Mouse (Mus musculus): Measurements from ENCODE around the gene Ttc28. TPM values are rescaled to one million over a fixed set of nuclear protein-coding genes. Genes with fewer than 3 reads are reported as not detected.

The Ttc28 gene
- polyA plus RNA-seq, 1 experiment = 3.4 TPM

GRCm38 (mm10) chr5:111025476-111025875, 145.9 kb downstream of the Ttc28 start:
- Histone ChIP-seq H3K36me3 (ENCODE audit: control insufficient read depth, insufficient read depth) (no peaks in the 10 kb centered on the region), H3K27me3 (ENCODE audit: control insufficient read depth, insufficient read depth, insufficient read length) (no peaks in the 10 kb centered on the region), H3K79me2 (ENCODE audit: control insufficient read depth, insufficient read depth) (no peaks in the 10 kb centered on the region), H3K4me3 (ENCODE audit: insufficient read depth, poor library complexity, severe bottlenecking) (no peak overlapping the region), H3ac (ENCODE audit: control insufficient read depth, insufficient read length, low read depth) (no peak overlapping the region), H3K79me3 (ENCODE audit: low read depth) (no peaks in the 10 kb centered on the region)
- no peak for TF ChIP-seq CTCF (IDR thresholded peaks at IDR 0.05; ENCODE audit: control insufficient read depth, insufficient read depth, insufficient read length)
- no peak for TF ChIP-seq MAX (IDR thresholded peaks at IDR 0.05)
- TF ChIP-seq MYOD1 (IDR thresholded peaks at IDR 0.05; ENCODE audit: control insufficient read depth, insufficient read length, low read depth) = no peak
- TF ChIP-seq MYOG (IDR thresholded peaks at IDR 0.05; ENCODE audit: control insufficient read depth, extremely low read depth, insufficient read length) = no peak
- TF ChIP-seq CEBPB (IDR thresholded peaks at IDR 0.05; ENCODE audit: low read depth) = no peak
- TF ChIP-seq USF1 (IDR thresholded peaks at IDR 0.05; ENCODE audit: low read depth) = no peak
- TF ChIP-seq FOSL1 (IDR thresholded peaks at IDR 0.05; ENCODE audit: insufficient read depth, low read length, poor library complexity, severe bottlenecking) = no peak

DNA sequence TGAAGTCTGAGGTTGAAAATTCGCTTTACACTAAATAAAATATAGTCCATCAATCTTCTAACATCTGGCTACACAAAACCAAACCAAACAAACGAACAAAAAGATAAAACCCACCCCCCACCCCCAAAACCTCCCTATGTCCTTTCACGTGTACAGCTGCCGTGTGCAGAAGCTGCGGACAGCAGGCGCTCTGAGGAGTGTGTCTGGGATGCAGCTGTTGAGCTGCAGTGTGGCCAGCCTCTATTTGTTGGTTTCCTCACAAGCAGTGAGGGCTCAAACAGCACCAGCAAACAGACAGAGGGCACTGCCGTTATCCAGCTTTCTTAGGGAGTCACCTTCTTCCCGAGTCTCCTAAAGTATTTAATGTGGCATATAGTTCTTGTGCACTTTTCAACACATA, 146.6 kb downstream of the Ttc28 start:
- TF ChIP-seq MAX (IDR thresholded peaks at IDR 0.05) = no peak
- no peak for TF ChIP-seq FOSL1 (IDR thresholded peaks at IDR 0.05; ENCODE audit: insufficient read depth, low read length, poor library complexity, severe bottlenecking)
- no peak for TF ChIP-seq MYOD1 (IDR thresholded peaks at IDR 0.05; ENCODE audit: control insufficient read depth, insufficient read length, low read depth)
- no peak for TF ChIP-seq CTCF (IDR thresholded peaks at IDR 0.05; ENCODE audit: control insufficient read depth, insufficient read depth, insufficient read length)
- no peak for TF ChIP-seq MYOG (IDR thresholded peaks at IDR 0.05; ENCODE audit: control insufficient read depth, extremely low read depth, insufficient read length)
- H3K36me3 ChIP-seq (ENCODE audit: control insufficient read depth, insufficient read depth) = no peaks in the 10 kb centered on the region
- no peaks in the 10 kb centered on the region for H3K27me3 ChIP-seq (ENCODE audit: control insufficient read depth, insufficient read depth, insufficient read length)
- H3K79me3 ChIP-seq (ENCODE audit: low read depth) = no peaks in the 10 kb centered on the region
- no peak overlapping the region for H3K4me3 ChIP-seq (ENCODE audit: insufficient read depth, poor library complexity, severe bottlenecking)
- H3K79me2 ChIP-seq (ENCODE audit: control insufficient read depth, insufficient read depth) = no peaks in the 10 kb centered on the region
- H3ac ChIP-seq (ENCODE audit: control insufficient read depth, insufficient read length, low read depth) = no peak overlapping the region

GRCm38 (mm10) chr5:111028340-111028739, 148.7 kb downstream of the Ttc28 start:
- no peak overlapping the region for H3K4me3 ChIP-seq (ENCODE audit: insufficient read depth, poor library complexity, severe bottlenecking)
- H3K27me3 ChIP-seq (ENCODE audit: control insufficient read depth, insufficient read depth, insufficient read length) = no peaks in the 10 kb centered on the region
- no peak for TF ChIP-seq MYOG (IDR thresholded peaks at IDR 0.05; ENCODE audit: control insufficient read depth, extremely low read depth, insufficient read length)
- no peak for TF ChIP-seq CTCF (IDR thresholded peaks at IDR 0.05; ENCODE audit: control insufficient read depth, insufficient read depth, insufficient read length)
- no peak for TF ChIP-seq MYOD1 (IDR thresholded peaks at IDR 0.05; ENCODE audit: control insufficient read depth, insufficient read length, low read depth)
- no peak for TF ChIP-seq CEBPB (IDR thresholded peaks at IDR 0.05; ENCODE audit: low read depth)
- TF ChIP-seq USF1 (IDR thresholded peaks at IDR 0.05; ENCODE audit: low read depth) = no peak
- no peak for TF ChIP-seq MAX (IDR thresholded peaks at IDR 0.05)
- no peak for TF ChIP-seq FOSL1 (IDR thresholded peaks at IDR 0.05; ENCODE audit: insufficient read depth, low read length, poor library complexity, severe bottlenecking)
- no peaks in the 10 kb centered on the region for H3K36me3 ChIP-seq (ENCODE audit: control insufficient read depth, insufficient read depth)
- H3K79me2 ChIP-seq (ENCODE audit: control insufficient read depth, insufficient read depth) = no peaks in the 10 kb centered on the region
- no peaks in the 10 kb centered on the region for H3K79me3 ChIP-seq (ENCODE audit: low read depth)
- H3ac ChIP-seq (ENCODE audit: control insufficient read depth, insufficient read length, low read depth) = no peak overlapping the region

GRCm38 (mm10) chr5:111028952-111029351, 149.3 kb downstream of the Ttc28 start:
- no peak for TF ChIP-seq MYOG (IDR thresholded peaks at IDR 0.05; ENCODE audit: control insufficient read depth, extremely low read depth, insufficient read length)
- TF ChIP-seq MYOD1 (IDR thresholded peaks at IDR 0.05; ENCODE audit: control insufficient read depth, insufficient read length, low read depth) = no peak
- TF ChIP-seq MAX (IDR thresholded peaks at IDR 0.05) = no peak
- no peak for TF ChIP-seq CEBPB (IDR thresholded peaks at IDR 0.05; ENCODE audit: low read depth)
- TF ChIP-seq CTCF (IDR thresholded peaks at IDR 0.05; ENCODE audit: control insufficient read depth, insufficient read depth, insufficient read length) = no peak
- TF ChIP-seq FOSL1 (IDR thresholded peaks at IDR 0.05; ENCODE audit: insufficient read depth, low read length, poor library complexity, severe bottlenecking) = no peak
- TF ChIP-seq USF1 (IDR thresholded peaks at IDR 0.05; ENCODE audit: low read depth) = no peak
- Histone ChIP-seq H3K36me3 (ENCODE audit: control insufficient read depth, insufficient read depth) (no peaks in the 10 kb centered on the region), H3K79me2 (ENCODE audit: control insufficient read depth, insufficient read depth) (no peaks in the 10 kb centered on the region), H3K27me3 (ENCODE audit: control insufficient read depth, insufficient read depth, insufficient read length) (no peaks in the 10 kb centered on the region), H3K79me3 (ENCODE audit: low read depth) (no peaks in the 10 kb centered on the region), H3ac (ENCODE audit: control insufficient read depth, insufficient read length, low read depth) (no peak overlapping the region), H3K4me3 (ENCODE audit: insufficient read depth, poor library complexity, severe bottlenecking) (no peak overlapping the region)

DNA sequence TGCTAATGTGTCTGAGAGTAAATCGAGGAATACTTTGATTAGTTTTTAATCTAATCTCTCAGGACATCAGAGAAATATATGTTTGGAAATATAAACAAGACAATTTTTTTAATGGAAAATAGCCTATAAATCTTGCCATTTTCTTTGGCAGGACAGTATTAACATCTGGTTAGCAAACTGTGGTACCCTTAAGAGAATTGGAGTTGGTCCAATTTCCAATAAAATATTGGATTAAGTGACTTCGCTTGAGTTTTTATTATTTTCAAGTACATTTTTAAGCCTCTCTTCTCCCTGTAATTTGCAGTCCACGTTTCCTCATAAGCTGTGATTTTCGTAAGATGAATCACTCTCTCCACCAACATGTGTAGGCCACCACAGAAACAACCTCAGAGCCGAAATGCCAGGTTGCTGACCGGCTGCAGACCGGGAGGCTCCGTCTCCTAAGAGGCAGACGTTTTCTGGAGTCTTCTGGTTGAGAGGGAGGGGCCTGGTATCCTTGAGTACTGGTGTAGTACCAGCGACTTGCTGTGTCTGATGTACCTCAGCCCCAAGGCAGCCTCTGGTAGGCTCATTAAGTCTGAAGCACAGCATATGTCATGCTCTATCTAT, 153.2 kb downstream of the Ttc28 start:
- H3K4me3 ChIP-seq (ENCODE audit: insufficient read depth, poor library complexity, severe bottlenecking) = no peak overlapping the region
- TF ChIP-seq FOSL1 (IDR thresholded peaks at IDR 0.05; ENCODE audit: insufficient read depth, low read length, poor library complexity, severe bottlenecking) (no peak), USF1 (IDR thresholded peaks at IDR 0.05; ENCODE audit: low read depth) (no peak), MAX (IDR thresholded peaks at IDR 0.05) (no peak), MYOD1 (IDR thresholded peaks at IDR 0.05; ENCODE audit: control insufficient read depth, insufficient read length, low read depth) (no peak), CTCF (IDR thresholded peaks at IDR 0.05; ENCODE audit: control insufficient read depth, insufficient read depth, insufficient read length) (no peak), MYOG (IDR thresholded peaks at IDR 0.05; ENCODE audit: control insufficient read depth, extremely low read depth, insufficient read length) (no peak), CEBPB (IDR thresholded peaks at IDR 0.05; ENCODE audit: low read depth) (no peak)
- H3K79me3 ChIP-seq (ENCODE audit: low read depth) = no peaks in the 10 kb centered on the region
- no peaks in the 10 kb centered on the region for H3K27me3 ChIP-seq (ENCODE audit: control insufficient read depth, insufficient read depth, insufficient read length)
- no peak overlapping the region for H3ac ChIP-seq (ENCODE audit: control insufficient read depth, insufficient read length, low read depth)
- no peaks in the 10 kb centered on the region for H3K79me2 ChIP-seq (ENCODE audit: control insufficient read depth, insufficient read depth)
- H3K36me3 ChIP-seq (ENCODE audit: control insufficient read depth, insufficient read depth) = no peaks in the 10 kb centered on the region
